Mouse (Mus musculus) kidney, postnatal 0 days (tissue): Measurements from ENCODE around the gene Atp8b3. TPM values are rescaled to one million over a fixed set of nuclear protein-coding genes. Genes with fewer than 3 reads are reported as not detected.

Source experiments
- ATAC-seq: fragments of 200-750 bp; cut with Nextera tagmentation; replicated peaks from 2 replicates; pipeline ENCODE4 v1.8.0; 2017; ENCODE audit warnings: low read depth, moderate number of reproducible peaks, moderate TSS enrichment, moderate library complexity; ENCODE audit not compliant: low FRiP score
- DNase-seq: peaks from one replicate; pipeline ENCODE4 v3.0.0-alpha.2; 2016; ENCODE audit warnings: low spot score
- H3K27ac ChIP-seq: fragments of 300-500 bp; sonication (generic); 2 replicates; pipeline ENCODE4 v1.5.1; 2014; ENCODE audit warnings: mild to moderate bottlenecking
- H3K27me3 ChIP-seq: fragments of 300-500 bp; sonication (generic); 2 replicates; pipeline ENCODE4 v1.6.1; 2014; ENCODE audit warnings: low read length, mixed read lengths; ENCODE audit not compliant: insufficient read depth
- H3K36me3 ChIP-seq: fragments of 300-500 bp; sonication (generic); 2 replicates; pipeline ENCODE4 v1.6.1; 2014; ENCODE audit warnings: low read length, mixed read lengths; ENCODE audit not compliant: insufficient read depth
- H3K4me1 ChIP-seq: fragments of 300-500 bp; sonication (generic); replicated peaks from 2 replicates; pipeline ENCODE4 v1.6.1; 2014; ENCODE audit warnings: antibody characterized with exemption, low read length, mixed read lengths; ENCODE audit not compliant: insufficient read depth
- H3K4me2 ChIP-seq: fragments of 300-500 bp; sonication (generic); 2 replicates; pipeline ENCODE4 v1.6.1; 2014; ENCODE audit warnings: mild to moderate bottlenecking, low read length, moderate library complexity, mixed read lengths
- H3K4me3 ChIP-seq: fragments of 300-500 bp; sonication (generic); replicated peaks from 2 replicates; pipeline ENCODE4 v1.5.1; 2014; ENCODE audit warnings: low read depth, low read length
- H3K9ac ChIP-seq: fragments of 300-500 bp; sonication (generic); 2 replicates; pipeline ENCODE4 v1.6.1; 2014; ENCODE audit warnings: low read depth, low read length
- H3K9me3 ChIP-seq: fragments of 300-500 bp; sonication (generic); replicated peaks from 2 replicates; pipeline ENCODE4 v1.6.1; 2016; ENCODE audit warnings: low read length, inconsistent platforms, mixed read lengths
- CTCF ChIP-seq: IDR thresholded peaks from 2 replicates; pipeline ENCODE4 v1.5.1; 2016; ENCODE audit warnings: antibody characterized with exemption, low read depth, mild to moderate bottlenecking, moderate library complexity
- WGBS: fragments of 180-500 bp; shearing (Covaris S2); extraction: QIAGEN DNeasy Blood & Tissue Kit; methylation state at CpG from one replicate; pipeline ENCODE4 v1.1.7; 2014; 5-methylcytosine and 5-hydroxymethylcytosine counted together
- polyA plus RNA-seq: library from polyadenylated mRNA; unstranded; fragments of >200 nt; fragmentation: Nextera tagmentation; extraction: Ambion mirVana; gene quantifications from 2 replicates; pipeline ENCODE4 v1.2.1, GENCODE M21; 2015

The Atp8b3 gene
- polyA plus RNA-seq, 1 experiment from 2014 or later: 0.16 TPM

GRCm38 (mm10) chr10:80535711-80536110 lies 3.2 kb downstream of the Atp8b3 start:
- Histone ChIP-seq H3K4me2 (no peak overlapping the region), H3K36me3 (no peaks in the 10 kb centered on the region), H3K27ac (no peak overlapping the region), H3K27me3 (peaks cover 7% of the 10 kb centered on the region; the same call in 1 of the 2 replicates), H3K9ac (no peak overlapping the region), H3K9me3 (no peaks in the 10 kb centered on the region), H3K4me1 (peaks cover 7% of the 10 kb centered on the region; the same call in 1 of the 2 replicates), H3K4me3 (no peak overlapping the region)
- DNase-seq: peak; percentile 41
- no peak for ATAC-seq
- WGBS: 16% methylated on average over 13 of the region's 13 CpGs
- no peak for TF ChIP-seq CTCF

- H3K36me3 ChIP-seq: no peaks in the 10 kb centered on the region
- TF ChIP-seq CTCF: no peak
- DNase-seq (no peak), ATAC-seq (no peak)
- 9% methylated on average over 14 of the region's 14 CpGs for WGBS
- no peak overlapping the region for H3K4me3 ChIP-seq
- H3K27me3 ChIP-seq: peaks cover 7% of the 10 kb centered on the region; the same call in 1 of the 2 replicates
- H3K27ac ChIP-seq: no peak overlapping the region
- no peak overlapping the region for H3K9ac ChIP-seq
- H3K9me3 ChIP-seq: no peaks in the 10 kb centered on the region
- H3K4me1 ChIP-seq: peaks cover 7% of the 10 kb centered on the region; the same call in 1 of the 2 replicates
- 0 out of 2 replicates have a peak overlapping the region, but pooled peaks have one; percentile 23 for H3K4me2 ChIP-seq
Observed at GRCm38 (mm10) chr10:80535071-80535470, 3.9 kb downstream of the Atp8b3 start.

- ATAC-seq (no peak; the same call in 1 of the 2 replicates), DNase-seq (no peak)
- H3K4me1 ChIP-seq: peaks cover 5% of the 10 kb centered on the region; the same call in 1 of the 2 replicates
- no peaks in the 10 kb centered on the region for H3K36me3 ChIP-seq
- H3K4me3 ChIP-seq: no peak overlapping the region
- no peak overlapping the region for H3K4me2 ChIP-seq
- peaks cover 7% of the 10 kb centered on the region; the same call in 1 of the 2 replicates for H3K27me3 ChIP-seq
- WGBS: 20% methylated on average over 7 of the region's 7 CpGs
- H3K9me3 ChIP-seq: no peaks in the 10 kb centered on the region
- no peak overlapping the region for H3K27ac ChIP-seq
- TF ChIP-seq CTCF: no peak
- H3K9ac ChIP-seq: no peak overlapping the region
Observed at GRCm38 (mm10) chr10:80533704-80534103, 5.2 kb downstream of the Atp8b3 start.

- Histone ChIP-seq H3K9ac (no peak overlapping the region), H3K9me3 (no peaks in the 10 kb centered on the region), H3K4me3 (no peak overlapping the region), H3K4me2 (no peak overlapping the region), H3K36me3 (no peaks in the 10 kb centered on the region), H3K27me3 (peaks cover 7% of the 10 kb centered on the region; the same call in 1 of the 2 replicates), H3K27ac (no peak overlapping the region), H3K4me1 (peaks cover 5% of the 10 kb centered on the region; the same call in 1 of the 2 replicates)
- no peak for TF ChIP-seq CTCF
- DNase-seq: no peak
- 82% methylated on average over 11 of the region's 11 CpGs for WGBS
- ATAC-seq: no peak
Observed at GRCm38 (mm10) chr10:80532783-80533182, 6.1 kb downstream of the Atp8b3 start.

GRCm38 (mm10) chr10:80526172-80526571 lies 12.8 kb downstream of the Atp8b3 start:
- no peak overlapping the region for H3K4me3 ChIP-seq
- TF ChIP-seq CTCF: no peak

GRCm38 (mm10) chr10:80523299-80523698 lies 15.6 kb downstream of the Atp8b3 start:
- DNase-seq (no peak), ATAC-seq (no peak)
- no peak overlapping the region for H3K4me3 ChIP-seq
- H3K9me3 ChIP-seq: 0 out of 2 replicates have a peak, but pooled peaks cover 4% of the 10 kb centered on the region
- H3K36me3 ChIP-seq: no peaks in the 10 kb centered on the region
- H3K27ac ChIP-seq: no peak overlapping the region
- no peaks in the 10 kb centered on the region for H3K4me1 ChIP-seq
- peak; percentile 39 for TF ChIP-seq CTCF
- no peak overlapping the region for H3K4me2 ChIP-seq
- WGBS: 97% methylated on average over 7 of the region's 7 CpGs
- no peak overlapping the region for H3K9ac ChIP-seq
- no peaks in the 10 kb centered on the region for H3K27me3 ChIP-seq

More at GRCm38 (mm10) chr10:80526172-80526571, 12.8 kb downstream of the Atp8b3 start:
- peak; percentile 37 for DNase-seq
- 27% methylated on average over 9 of the region's 9 CpGs for WGBS
- no peaks in the 10 kb centered on the region for H3K4me1 ChIP-seq
- H3K27ac ChIP-seq: no peak overlapping the region
- no peaks in the 10 kb centered on the region for H3K36me3 ChIP-seq
- H3K27me3 ChIP-seq: no peaks in the 10 kb centered on the region
- H3K9me3 ChIP-seq: no peaks in the 10 kb centered on the region
- no peak overlapping the region for H3K9ac ChIP-seq
- 0 out of 2 replicates have a peak, but pooled peaks have one; percentile 29 for ATAC-seq
- H3K4me2 ChIP-seq: no peak overlapping the region
